Mouse (Mus musculus) G1E (cell line): ENCODE results near the gene Man2a1. TPM values are rescaled to one million over a fixed set of nuclear protein-coding genes. Genes with fewer than 3 reads are reported as not detected.

Experiments used
- ATAC-seq: 2 replicates; pipeline ENCODE4 v1.8.0; 2016; ENCODE audit warnings: mild to moderate bottlenecking; ENCODE audit not compliant: insufficient number of reproducible peaks, poor library complexity, low FRiP score, severe bottlenecking; ENCODE audit errors: extremely low read depth
- DNase-seq: peaks from one replicate; pipeline ENCODE4 v3.0.0; 2012; ENCODE audit warnings: low spot score
- H3K27me3 ChIP-seq: 2 replicates; pipeline ENCODE4 v1.6.1; 2012; ENCODE audit warnings: mild to moderate bottlenecking, low read length, inconsistent platforms; ENCODE audit not compliant: insufficient read depth
- H3K36me3 ChIP-seq: replicated peaks from 2 replicates; pipeline ENCODE3; 2012; ENCODE audit warnings: mild to moderate bottlenecking, inconsistent platforms
- H3K4me1 ChIP-seq: 2 replicates; pipeline ENCODE4 v1.6.1; 2012; ENCODE audit warnings: low read depth, low read length, inconsistent platforms, mixed read lengths; ENCODE audit not compliant: insufficient read depth
- H3K4me3 ChIP-seq: 2 replicates; pipeline ENCODE4 v1.5.1; 2012; ENCODE audit warnings: low read depth, mild to moderate bottlenecking, inconsistent platforms, low read length, moderate library complexity, mixed read lengths
- H3K9me3 ChIP-seq: replicated peaks from 2 replicates; pipeline ENCODE4 v1.6.1; 2012; ENCODE audit warnings: inconsistent platforms
- CTCF ChIP-seq: IDR thresholded peaks from 2 replicates; pipeline ENCODE4 v1.5.1; 2012; ENCODE audit warnings: low read depth, low read length, inconsistent platforms, mixed read lengths
- GATA1 ChIP-seq: IDR thresholded peaks from 2 replicates; pipeline ENCODE4 v1.6.1; 2012; ENCODE audit warnings: borderline replicate concordance, low read length, inconsistent platforms, mixed read lengths
- GATA2 ChIP-seq: IDR thresholded peaks from 2 replicates; pipeline ENCODE4 v1.6.1; 2012; ENCODE audit warnings: low read depth, low read length, inconsistent platforms, borderline replicate concordance
- POLR2AphosphoS5 ChIP-seq: IDR thresholded peaks from 2 replicates; pipeline ENCODE4 v1.6.1; 2012; ENCODE audit warnings: low read depth, low read length, inconsistent platforms; ENCODE audit not compliant: insufficient replicate concordance
- TAL1 ChIP-seq: conservative IDR thresholded peaks from 2 replicates; pipeline ENCODE4 v1.6.1; 2012; ENCODE audit warnings: low read depth, low read length, inconsistent platforms, mixed read lengths
- polyA plus RNA-seq: library from polyadenylated mRNA; stranded (reverse); fragments of >175 nt; gene quantifications from 2 replicates; pipeline ENCODE4 v1.2.3, GENCODE M21; 2012
- total RNA-seq, 2 experiments: library from RNA; stranded (forward) in 1 of 2; stranded (reverse) in 1 of 2; fragments of 200-1000 nt in 1 of 2; fragments of >200 nt in 1 of 2; fragmentation: Nextera tagmentation in 1 of 2; gene quantifications; 2 replicates each; pipeline ENCODE4 v1.2.3; 2014 to 2017

Man2a1 gene
- total and polyA plus RNA-seq, 3 experiments = not detected

DNA sequence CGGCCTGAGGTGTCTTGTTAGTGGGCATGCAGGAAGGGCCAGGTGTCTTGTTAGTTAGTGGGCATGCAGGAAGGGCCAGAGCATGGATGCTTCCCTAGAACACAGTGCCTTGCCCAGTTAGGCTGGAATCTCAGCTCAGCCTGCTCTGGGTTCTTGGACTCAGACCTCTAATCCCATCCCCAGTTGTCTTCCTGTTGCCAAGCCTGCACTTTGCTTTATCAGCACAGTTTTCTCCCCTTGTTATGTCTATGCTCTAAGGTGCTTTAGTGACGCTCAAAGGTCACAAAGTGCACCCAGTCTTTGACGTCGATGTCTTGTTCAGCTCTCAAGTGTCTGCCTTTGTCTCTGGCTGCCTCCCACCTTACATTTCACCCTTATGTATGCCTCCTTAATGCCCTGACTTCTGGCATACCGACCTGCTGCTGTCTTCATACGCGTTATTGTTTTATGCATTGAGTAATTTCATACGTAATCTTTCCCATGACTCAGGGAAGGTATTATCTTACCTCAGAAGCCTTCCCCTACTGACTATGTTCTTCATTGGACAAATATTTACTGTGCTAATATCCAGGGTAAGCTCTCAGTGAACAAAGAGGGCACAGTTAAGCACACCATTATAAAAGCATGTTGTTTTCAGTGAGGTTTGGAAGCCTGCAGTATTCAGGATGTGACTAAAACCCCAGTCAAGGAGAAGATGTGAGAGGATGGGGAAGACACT is 44.5 kb downstream of the Man2a1 start:
- DNase-seq (no peak), ATAC-seq (no peak)
- no peak overlapping the region for H3K4me3 ChIP-seq
- TF ChIP-seq GATA1 (no peak), TAL1 (no peak), POLR2AphosphoS5 (no peak), CTCF (no peak), GATA2 (no peak)
- H3K9me3 ChIP-seq = peaks cover 43% of the 10 kb centered on the region
- no peaks in the 10 kb centered on the region for H3K4me1 ChIP-seq
- H3K27me3 ChIP-seq = no peaks in the 10 kb centered on the region
- H3K36me3 ChIP-seq = no peaks in the 10 kb centered on the region

DNA sequence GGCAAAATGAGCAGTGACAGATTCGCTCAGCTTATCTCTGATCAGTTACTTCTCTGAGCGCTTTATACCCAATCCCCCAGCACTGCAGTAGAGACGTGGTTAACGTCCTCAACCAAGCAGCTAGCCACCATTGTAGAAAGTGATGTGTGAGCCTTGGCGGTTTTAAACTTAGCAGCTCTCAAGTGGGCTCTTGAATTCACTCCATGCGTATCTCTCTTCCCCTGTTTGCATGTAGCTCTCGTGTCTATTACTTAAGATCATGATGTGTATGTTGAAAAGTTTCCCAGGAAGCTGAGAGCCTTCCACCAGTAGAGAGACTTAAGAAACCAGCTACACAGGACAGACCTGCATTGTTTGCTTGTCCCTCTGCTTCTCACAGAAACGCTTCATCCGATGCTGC is 46.9 kb downstream of the Man2a1 start:
- H3K27me3 ChIP-seq = no peaks in the 10 kb centered on the region
- H3K4me3 ChIP-seq = no peak overlapping the region
- DNase-seq (no peak), ATAC-seq (no peak)
- H3K36me3 ChIP-seq = no peaks in the 10 kb centered on the region
- H3K4me1 ChIP-seq = no peaks in the 10 kb centered on the region
- TF ChIP-seq TAL1 (no peak), GATA2 (no peak)
- peaks cover 37% of the 10 kb centered on the region for H3K9me3 ChIP-seq

DNA sequence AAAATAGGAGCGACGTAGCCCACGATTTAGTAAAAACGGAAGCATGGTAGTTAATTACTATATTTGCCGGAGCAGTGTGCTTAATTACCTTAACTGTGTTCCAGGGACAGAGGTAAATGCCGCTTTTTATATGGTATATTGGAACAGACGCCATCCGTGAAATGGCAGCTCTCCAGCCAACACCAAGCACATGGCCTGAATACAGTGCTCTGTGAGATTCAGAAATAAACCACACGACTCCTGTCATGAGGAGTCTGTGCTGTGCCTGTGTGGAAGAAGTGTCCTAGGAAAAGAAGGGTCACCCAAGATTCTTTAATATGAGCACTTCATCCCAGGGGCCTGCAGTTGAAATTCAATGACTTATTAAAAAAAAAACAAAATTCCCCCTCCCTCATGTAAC is 50.2 kb downstream of the Man2a1 start:
- no peaks in the 10 kb centered on the region for H3K27me3 ChIP-seq
- no peaks in the 10 kb centered on the region for H3K36me3 ChIP-seq
- no peak overlapping the region for H3K4me3 ChIP-seq
- DNase-seq = no peak
- H3K9me3 ChIP-seq = peaks cover 37% of the 10 kb centered on the region
- ATAC-seq = no peak
- H3K4me1 ChIP-seq = no peaks in the 10 kb centered on the region
- TF ChIP-seq GATA2 (no peak), TAL1 (no peak), POLR2AphosphoS5 (no peak), CTCF (no peak), GATA1 (no peak)

DNA sequence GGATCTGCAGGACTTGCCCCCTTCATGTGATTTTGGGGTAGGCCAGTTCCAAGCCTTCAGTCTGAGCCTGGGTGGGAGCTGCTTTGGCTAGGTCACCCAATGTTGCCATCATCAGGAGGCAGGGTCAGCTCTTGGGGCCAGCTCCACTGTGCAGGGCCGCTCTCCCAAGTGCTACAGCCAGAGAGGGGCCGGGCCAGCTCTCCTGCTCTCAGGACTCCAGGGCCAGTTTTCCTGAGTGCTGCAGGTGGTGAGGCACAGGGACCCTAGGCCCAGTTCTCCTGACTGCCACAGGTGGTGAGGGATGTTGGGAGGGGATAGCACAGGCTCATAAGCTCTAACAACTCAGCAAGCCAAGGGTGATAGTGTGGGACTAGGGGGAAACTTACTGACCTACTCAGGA is 53.1 kb downstream of the Man2a1 start:
- H3K27me3 ChIP-seq = no peaks in the 10 kb centered on the region
- no peaks in the 10 kb centered on the region for H3K4me1 ChIP-seq
- ATAC-seq (no peak), DNase-seq (no peak)
- H3K9me3 ChIP-seq = peaks cover 34% of the 10 kb centered on the region
- TF ChIP-seq GATA2 = no peak
- no peak for TF ChIP-seq GATA1
- TF ChIP-seq POLR2AphosphoS5 = no peak
- TF ChIP-seq CTCF = no peak
- no peak for TF ChIP-seq TAL1
- no peak overlapping the region for H3K4me3 ChIP-seq
- no peaks in the 10 kb centered on the region for H3K36me3 ChIP-seq

DNA sequence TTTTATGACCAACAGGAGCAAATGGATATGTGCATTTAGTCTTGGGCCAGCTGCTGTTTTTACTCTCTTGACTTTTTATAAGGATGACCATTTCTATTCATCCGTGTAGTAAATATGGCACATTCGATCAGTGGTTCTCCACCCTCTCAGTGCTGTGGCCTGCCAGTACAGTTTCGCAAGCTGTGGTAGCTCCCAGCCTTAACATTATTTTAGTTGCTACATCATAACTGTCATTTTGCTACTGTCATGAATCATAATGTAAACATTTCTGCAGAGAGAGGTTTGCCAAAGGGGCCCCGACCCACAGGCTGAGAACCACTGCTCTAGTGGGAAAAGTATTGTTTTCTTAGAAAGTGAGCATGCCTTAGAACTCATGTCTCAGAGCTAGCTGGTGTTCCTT is 59.1 kb downstream of the Man2a1 start:
- no peaks in the 10 kb centered on the region for H3K4me1 ChIP-seq
- no peaks in the 10 kb centered on the region for H3K36me3 ChIP-seq
- H3K27me3 ChIP-seq = no peaks in the 10 kb centered on the region
- no peak overlapping the region for H3K4me3 ChIP-seq
- no peak for TF ChIP-seq CTCF
- no peak for TF ChIP-seq POLR2AphosphoS5
- TF ChIP-seq GATA2 = no peak
- TF ChIP-seq TAL1 = no peak
- no peak for TF ChIP-seq GATA1
- ATAC-seq (no peak), DNase-seq (no peak)
- H3K9me3 ChIP-seq = peaks cover 25% of the 10 kb centered on the region

DNA sequence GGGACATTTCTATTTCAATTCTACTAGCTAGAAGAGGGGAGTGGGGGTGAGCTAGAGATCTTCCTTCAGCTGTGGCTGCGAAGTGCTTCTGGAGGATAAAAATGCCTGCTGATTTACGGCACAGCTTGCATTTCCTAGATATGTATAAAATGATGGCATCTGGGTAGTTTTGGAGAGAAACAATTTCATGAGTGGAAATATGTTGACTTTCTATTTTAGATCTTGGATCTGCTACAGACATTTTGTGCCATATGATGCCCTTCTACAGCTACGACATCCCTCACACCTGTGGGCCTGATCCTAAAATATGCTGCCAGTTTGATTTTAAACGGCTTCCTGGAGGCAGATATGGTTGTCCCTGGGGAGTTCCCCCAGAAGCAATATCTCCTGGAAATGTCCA is 66.0 kb downstream of the Man2a1 start:
- TF ChIP-seq CTCF (no peak), GATA2 (no peak), GATA1 (no peak), POLR2AphosphoS5 (no peak), TAL1 (no peak)
- ATAC-seq (no peak), DNase-seq (no peak)
- H3K9me3 ChIP-seq = peaks cover 36% of the 10 kb centered on the region
- no peaks in the 10 kb centered on the region for H3K36me3 ChIP-seq
- no peak overlapping the region for H3K4me3 ChIP-seq
- H3K4me1 ChIP-seq = no peaks in the 10 kb centered on the region
- no peaks in the 10 kb centered on the region for H3K27me3 ChIP-seq

DNA sequence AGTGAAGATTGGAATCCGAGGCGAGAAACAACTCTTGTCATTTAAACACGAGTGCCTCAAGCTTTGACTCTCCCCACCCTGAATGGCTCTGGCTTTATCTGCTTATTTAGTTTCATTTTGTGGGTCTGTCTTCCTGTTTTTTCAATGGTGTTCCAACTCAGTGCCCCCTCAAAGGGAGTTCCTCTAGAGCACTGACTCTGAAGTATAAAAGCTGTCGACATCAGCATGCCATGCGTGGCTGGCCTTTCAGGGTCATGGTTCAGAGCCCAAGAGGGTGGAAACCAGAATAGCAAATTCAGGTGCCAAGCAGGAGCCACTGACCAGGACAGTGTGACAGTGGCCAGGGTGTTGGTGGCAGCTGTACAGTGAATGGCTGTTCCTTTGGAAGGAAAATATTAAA is 68.0 kb downstream of the Man2a1 start:
- peaks cover 40% of the 10 kb centered on the region for H3K9me3 ChIP-seq
- DNase-seq = no peak
- H3K4me1 ChIP-seq = no peaks in the 10 kb centered on the region
- H3K4me3 ChIP-seq = no peak overlapping the region
- H3K27me3 ChIP-seq = no peaks in the 10 kb centered on the region
- TF ChIP-seq CTCF = no peak
- TF ChIP-seq POLR2AphosphoS5 = no peak
- TF ChIP-seq GATA2 = no peak
- TF ChIP-seq TAL1 = no peak
- TF ChIP-seq GATA1 = no peak
- ATAC-seq = no peak
- no peaks in the 10 kb centered on the region for H3K36me3 ChIP-seq
